Mouse (Mus musculus): ENCODE measurements around the gene Acot1. TPM values are rescaled to one million over a fixed set of nuclear protein-coding genes. Genes with fewer than 3 reads are reported as not detected.
"Not testable (repeated sequence)": the region's sequence is repeated elsewhere in the genome, so short reads cannot be mapped to it uniquely, and the experiment has no call there.

Gene Acot1
- polyA plus RNA-seq, 1 experiment = 0.59 TPM

GRCm38 (mm10) chr12:83989378-83989777 lies 19.9 kb upstream of the Acot1 start:
- Histone ChIP-seq H3K36me3 (replicated peaks; ENCODE audit: low read length) (peaks cover 22% of the 10 kb centered on the region), H3K4me1 (peaks cover 21% of the 10 kb centered on the region), H3K27me3 (replicated peaks) (peaks cover 3% of the 10 kb centered on the region), H3K9me3 (0 out of 2 replicates have a peak, but pooled peaks cover 5% of the 10 kb centered on the region), H3K4me3 (replicated peaks) (no peak overlapping the region)
- no peak for TF ChIP-seq FLI1 (IDR thresholded peaks at IDR 0.05; ENCODE audit: low read length)
- no peak for TF ChIP-seq GATA1 (IDR thresholded peaks at IDR 0.05; ENCODE audit: borderline replicate concordance, low read length)

GRCm38 (mm10) chr12:83997221-83997620 lies 12.1 kb upstream of the Acot1 start:
- H3K27me3 ChIP-seq (replicated peaks) = peaks cover 9% of the 10 kb centered on the region
- H3K4me1 ChIP-seq = no peaks in the 10 kb centered on the region
- TF ChIP-seq GATA1 (IDR thresholded peaks at IDR 0.05; ENCODE audit: borderline replicate concordance, low read length) = no peak
- TF ChIP-seq FLI1 (IDR thresholded peaks at IDR 0.05; ENCODE audit: low read length) = no peak
- peaks cover 9% of the 10 kb centered on the region for H3K36me3 ChIP-seq (replicated peaks; ENCODE audit: low read length)
- H3K4me3 ChIP-seq (replicated peaks) = no peak overlapping the region
- H3K9me3 ChIP-seq = peaks cover 22% of the 10 kb centered on the region

- H3K36me3 ChIP-seq (replicated peaks; ENCODE audit: low read length) = no peaks in the 10 kb centered on the region
- no peaks in the 10 kb centered on the region for H3K4me1 ChIP-seq
- H3K4me3 ChIP-seq (replicated peaks) = no peak overlapping the region
- TF ChIP-seq GATA1 (IDR thresholded peaks at IDR 0.05; ENCODE audit: borderline replicate concordance, low read length) (no peak), FLI1 (IDR thresholded peaks at IDR 0.05; ENCODE audit: low read length) (no peak)
- peaks cover 29% of the 10 kb centered on the region for H3K9me3 ChIP-seq
- peaks cover 9% of the 10 kb centered on the region for H3K27me3 ChIP-seq (replicated peaks)
Observed at GRCm38 (mm10) chr12:83998341-83999107, 10.8 kb upstream of the Acot1 start.

GRCm38 (mm10) chr12:83999237-83999636 lies 10.1 kb upstream of the Acot1 start:
- H3K4me3 ChIP-seq (replicated peaks); H3K27me3 ChIP-seq (replicated peaks); H3K36me3 ChIP-seq (replicated peaks; ENCODE audit: low read length); H3K4me1 ChIP-seq: not testable (repeated sequence)
- H3K9me3 ChIP-seq = peaks cover 29% of the 10 kb centered on the region

- peaks cover 10% of the 10 kb centered on the region for H3K27me3 ChIP-seq (replicated peaks)
- no peaks in the 10 kb centered on the region for H3K36me3 ChIP-seq (replicated peaks; ENCODE audit: low read length)
- H3K4me3 ChIP-seq (replicated peaks) = no peak overlapping the region
- TF ChIP-seq FLI1 (IDR thresholded peaks at IDR 0.05; ENCODE audit: low read length) (no peak), GATA1 (IDR thresholded peaks at IDR 0.05; ENCODE audit: borderline replicate concordance, low read length) (no peak)
- peaks cover 24% of the 10 kb centered on the region for H3K9me3 ChIP-seq
- no peaks in the 10 kb centered on the region for H3K4me1 ChIP-seq
Observed at GRCm38 (mm10) chr12:84000418-84000817, 8.9 kb upstream of the Acot1 start.

GRCm38 (mm10) chr12:84003866-84004265 lies 5.4 kb upstream of the Acot1 start:
- peaks cover 15% of the 10 kb centered on the region for H3K9me3 ChIP-seq
- TF ChIP-seq GATA1 (IDR thresholded peaks at IDR 0.05; ENCODE audit: borderline replicate concordance, low read length) = no peak
- TF ChIP-seq FLI1 (IDR thresholded peaks at IDR 0.05; ENCODE audit: low read length) = no peak

GRCm38 (mm10) chr12:84008251-84008650 lies 1.0 kb upstream of the Acot1 start:
- TF ChIP-seq FLI1 (IDR thresholded peaks at IDR 0.05; ENCODE audit: low read length) (no peak), GATA1 (IDR thresholded peaks at IDR 0.05; ENCODE audit: borderline replicate concordance, low read length) (no peak)
- Histone ChIP-seq H3K4me1 (peaks cover 7% of the 10 kb centered on the region), H3K9me3 (no peaks in the 10 kb centered on the region; the same call in 1 of the 2 replicates), H3K36me3 (replicated peaks; ENCODE audit: low read length) (no peaks in the 10 kb centered on the region), H3K27me3 (replicated peaks) (peaks cover 54% of the 10 kb centered on the region), H3K4me3 (replicated peaks) (no peak overlapping the region)

More at GRCm38 (mm10) chr12:84003866-84004265, 5.4 kb upstream of the Acot1 start:
- Histone ChIP-seq H3K36me3 (replicated peaks; ENCODE audit: low read length) (no peaks in the 10 kb centered on the region), H3K27me3 (replicated peaks) (peaks cover 19% of the 10 kb centered on the region), H3K4me3 (replicated peaks) (no peak overlapping the region), H3K4me1 (no peaks in the 10 kb centered on the region)

- Histone ChIP-seq H3K4me3 (replicated peaks) (no peak overlapping the region), H3K27me3 (replicated peaks) (peaks cover 55% of the 10 kb centered on the region), H3K4me1 (peaks cover 7% of the 10 kb centered on the region), H3K36me3 (replicated peaks; ENCODE audit: low read length) (no peaks in the 10 kb centered on the region), H3K9me3 (no peaks in the 10 kb centered on the region; the same call in 1 of the 2 replicates)
- TF ChIP-seq FLI1 (IDR thresholded peaks at IDR 0.05; ENCODE audit: low read length) (no peak), GATA1 (IDR thresholded peaks at IDR 0.05; ENCODE audit: borderline replicate concordance, low read length) (no peak)
Observed at GRCm38 (mm10) chr12:84008729-84009128, 561 bp upstream of the Acot1 start.

GRCm38 (mm10) chr12:84010201-84010600 lies 911 bp downstream of the Acot1 start:
- Histone ChIP-seq H3K9me3 (no peaks in the 10 kb centered on the region; the same call in 1 of the 2 replicates), H3K4me3 (replicated peaks) (no peak overlapping the region), H3K4me1 (peaks cover 7% of the 10 kb centered on the region), H3K36me3 (replicated peaks; ENCODE audit: low read length) (no peaks in the 10 kb centered on the region), H3K27me3 (replicated peaks) (peaks cover 61% of the 10 kb centered on the region)
- no peak for TF ChIP-seq FLI1 (IDR thresholded peaks at IDR 0.05; ENCODE audit: low read length)
- no peak for TF ChIP-seq GATA1 (IDR thresholded peaks at IDR 0.05; ENCODE audit: borderline replicate concordance, low read length)

GRCm38 (mm10) chr12:84011251-84012040 lies 2.2 kb downstream of the Acot1 start:
- Histone ChIP-seq H3K4me3 (replicated peaks) (no peak overlapping the region), H3K27me3 (replicated peaks) (peaks cover 63% of the 10 kb centered on the region), H3K4me1 (peaks cover 7% of the 10 kb centered on the region), H3K9me3 (peaks cover 4% of the 10 kb centered on the region), H3K36me3 (replicated peaks; ENCODE audit: low read length) (no peaks in the 10 kb centered on the region)
- no peak for TF ChIP-seq GATA1 (IDR thresholded peaks at IDR 0.05; ENCODE audit: borderline replicate concordance, low read length)
- no peak for TF ChIP-seq FLI1 (IDR thresholded peaks at IDR 0.05; ENCODE audit: low read length)
